Mouse (Mus musculus): ENCODE results near the gene Arhgap5. TPM values are rescaled to one million over a fixed set of nuclear protein-coding genes. Genes with fewer than 3 reads are reported as not detected.
A peak's percentile ranks its signal among the peaks of the same experiment; 100 is the strongest.

The Arhgap5 gene
- 41.0 and 46.9 TPM in 2 replicates for polyA plus RNA-seq (2015; fragmentation: Nextera tagmentation; extraction: Ambion mirVana)

DNA sequence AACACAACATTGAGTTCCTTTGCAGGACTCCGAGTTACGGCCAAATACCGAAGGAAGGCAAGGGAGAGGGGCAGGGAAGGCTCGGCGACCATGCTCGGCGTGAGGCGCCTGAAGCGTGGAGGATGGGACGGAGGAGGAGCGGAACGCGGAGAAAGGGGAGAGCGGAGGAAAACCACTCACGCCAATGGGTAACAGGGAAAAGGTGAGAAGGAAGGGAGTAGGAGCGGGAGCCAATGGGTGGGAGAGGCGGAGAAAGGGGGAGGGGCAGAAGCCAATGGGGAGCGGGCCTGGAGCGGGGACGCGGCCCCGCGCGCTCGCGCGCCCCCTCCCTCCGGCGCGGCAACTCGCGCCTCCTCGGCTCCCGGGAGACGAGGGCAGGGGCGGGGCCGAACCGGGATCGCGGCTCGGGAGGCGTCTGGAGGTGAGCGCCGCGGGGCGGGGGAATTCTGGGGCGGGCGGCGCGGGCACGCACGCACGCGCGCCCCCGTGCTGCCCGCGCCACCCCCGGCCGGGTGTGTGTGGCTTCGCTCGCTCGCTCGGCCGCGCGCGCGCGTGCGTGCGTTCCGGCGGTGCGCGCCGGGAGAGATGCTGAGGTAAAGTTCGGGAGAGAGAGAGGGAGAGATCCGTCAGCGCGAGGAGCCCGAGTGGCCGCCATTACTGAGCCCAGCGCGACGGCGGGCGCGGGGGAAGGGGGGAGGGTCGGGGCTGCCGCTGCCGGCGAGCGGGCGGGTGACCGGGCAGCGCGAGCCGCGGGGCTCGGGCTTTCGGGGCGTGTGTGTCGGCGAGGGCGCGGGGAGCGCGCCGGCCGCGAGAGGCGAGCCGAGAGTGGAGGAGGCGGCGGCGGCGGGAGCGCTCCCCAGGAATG is at the start of gene Arhgap5:
Gene Arhgap5 (plus strand): TSS at position 517 of the 865 bp plus-strand sequence.
- peak within 1 kb of the TSS; percentile 98 for H3K9ac ChIP-seq (replicated peaks; ENCODE audit: low read length)
- H3K9me3 ChIP-seq (ENCODE audit: low read length), result no peaks in the 10 kb centered on the region
- 0 out of 2 replicates have a peak, but pooled peaks cover 4% of the 10 kb centered on the region for H3K4me1 ChIP-seq (ENCODE audit: insufficient read depth, low read length)
- WGBS, result under 1% methylated on average over 88 of the region's 119 CpGs
- H3K4me2 ChIP-seq (replicated peaks; ENCODE audit: low read depth, low read length), result peak within 1 kb of the TSS; percentile 88
- peak within 1 kb of the TSS; percentile 100 for H3K27ac ChIP-seq (ENCODE audit: low read length)
- H3K27me3 ChIP-seq (ENCODE audit: insufficient read depth, low read length), result no peaks in the 10 kb centered on the region
- H3K36me3 ChIP-seq (ENCODE audit: insufficient read depth, low read length), result no peaks in the 10 kb centered on the region
- peak within 1 kb of the TSS; percentile 94 for H3K4me3 ChIP-seq (ENCODE audit: low read length)
- ATAC-seq (ENCODE audit: low FRiP score, low TSS enrichment), result peak; percentile 97

DNA sequence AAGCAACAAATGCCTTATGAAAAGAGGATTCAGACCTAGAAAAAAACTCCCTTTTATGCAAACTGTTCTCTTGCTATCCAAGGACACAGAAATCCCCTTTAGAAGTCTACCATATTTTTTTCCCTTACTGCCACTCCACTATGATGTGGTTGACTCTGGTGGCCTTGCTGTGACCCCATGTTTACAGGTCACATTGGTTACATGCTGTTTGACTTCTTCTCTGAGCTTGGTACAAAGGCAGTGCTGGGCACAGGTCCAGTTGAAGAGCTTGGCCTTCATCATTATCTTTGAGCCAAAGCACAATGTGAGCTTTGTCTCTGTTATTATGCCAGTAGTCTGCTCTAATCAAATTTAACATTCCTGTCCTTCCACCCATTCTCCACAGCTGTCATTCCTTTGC is 39.2 kb upstream of the Arhgap5 start:
- H3K36me3 ChIP-seq (ENCODE audit: insufficient read depth, low read length), result no peaks in the 10 kb centered on the region
- ATAC-seq (ENCODE audit: low FRiP score, low TSS enrichment), result no peak
- no peak overlapping the region for H3K27ac ChIP-seq (ENCODE audit: low read length)
- no peaks in the 10 kb centered on the region for H3K4me1 ChIP-seq (ENCODE audit: insufficient read depth, low read length)
- no peaks in the 10 kb centered on the region for H3K9me3 ChIP-seq (ENCODE audit: low read length)
- H3K4me2 ChIP-seq (replicated peaks; ENCODE audit: low read depth, low read length), result no peak overlapping the region
- no peak overlapping the region for H3K4me3 ChIP-seq (ENCODE audit: low read length)
- no peaks in the 10 kb centered on the region for H3K27me3 ChIP-seq (ENCODE audit: insufficient read depth, low read length)
- no peak overlapping the region for H3K9ac ChIP-seq (replicated peaks; ENCODE audit: low read length)

DNA sequence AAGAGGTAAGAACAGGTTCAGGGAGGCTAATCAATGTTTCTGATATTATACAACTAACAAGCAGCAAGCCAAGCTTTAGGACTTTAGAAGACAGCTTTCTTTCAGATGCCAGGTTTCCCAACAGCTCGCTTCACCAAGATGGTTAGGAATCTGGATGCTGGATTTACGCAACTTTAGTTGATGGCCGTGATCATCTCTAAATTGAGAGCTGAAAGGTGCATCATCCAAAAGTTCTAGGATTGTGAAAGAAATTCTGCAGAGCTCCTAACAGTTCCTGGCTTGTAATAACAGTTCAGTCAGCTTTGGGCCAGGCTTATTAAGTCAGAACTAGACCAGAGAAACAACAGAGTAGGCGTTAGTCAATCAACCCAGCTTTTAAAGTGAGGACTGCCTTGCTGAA is 32.2 kb upstream of the Arhgap5 start:
- no peak overlapping the region for H3K9ac ChIP-seq (replicated peaks; ENCODE audit: low read length)
- no peak overlapping the region for H3K4me3 ChIP-seq (ENCODE audit: low read length)
- H3K36me3 ChIP-seq (ENCODE audit: insufficient read depth, low read length), result no peaks in the 10 kb centered on the region
- 89% methylated on average over 4 of the region's 4 CpGs for WGBS
- no peak for ATAC-seq (ENCODE audit: low FRiP score, low TSS enrichment)
- H3K27me3 ChIP-seq (ENCODE audit: insufficient read depth, low read length), result no peaks in the 10 kb centered on the region
- H3K27ac ChIP-seq (ENCODE audit: low read length), result no peak overlapping the region
- no peaks in the 10 kb centered on the region for H3K9me3 ChIP-seq (ENCODE audit: low read length)
- no peak overlapping the region for H3K4me2 ChIP-seq (replicated peaks; ENCODE audit: low read depth, low read length)
- H3K4me1 ChIP-seq (ENCODE audit: insufficient read depth, low read length), result 0 out of 2 replicates have a peak, but pooled peaks cover 3% of the 10 kb centered on the region

DNA sequence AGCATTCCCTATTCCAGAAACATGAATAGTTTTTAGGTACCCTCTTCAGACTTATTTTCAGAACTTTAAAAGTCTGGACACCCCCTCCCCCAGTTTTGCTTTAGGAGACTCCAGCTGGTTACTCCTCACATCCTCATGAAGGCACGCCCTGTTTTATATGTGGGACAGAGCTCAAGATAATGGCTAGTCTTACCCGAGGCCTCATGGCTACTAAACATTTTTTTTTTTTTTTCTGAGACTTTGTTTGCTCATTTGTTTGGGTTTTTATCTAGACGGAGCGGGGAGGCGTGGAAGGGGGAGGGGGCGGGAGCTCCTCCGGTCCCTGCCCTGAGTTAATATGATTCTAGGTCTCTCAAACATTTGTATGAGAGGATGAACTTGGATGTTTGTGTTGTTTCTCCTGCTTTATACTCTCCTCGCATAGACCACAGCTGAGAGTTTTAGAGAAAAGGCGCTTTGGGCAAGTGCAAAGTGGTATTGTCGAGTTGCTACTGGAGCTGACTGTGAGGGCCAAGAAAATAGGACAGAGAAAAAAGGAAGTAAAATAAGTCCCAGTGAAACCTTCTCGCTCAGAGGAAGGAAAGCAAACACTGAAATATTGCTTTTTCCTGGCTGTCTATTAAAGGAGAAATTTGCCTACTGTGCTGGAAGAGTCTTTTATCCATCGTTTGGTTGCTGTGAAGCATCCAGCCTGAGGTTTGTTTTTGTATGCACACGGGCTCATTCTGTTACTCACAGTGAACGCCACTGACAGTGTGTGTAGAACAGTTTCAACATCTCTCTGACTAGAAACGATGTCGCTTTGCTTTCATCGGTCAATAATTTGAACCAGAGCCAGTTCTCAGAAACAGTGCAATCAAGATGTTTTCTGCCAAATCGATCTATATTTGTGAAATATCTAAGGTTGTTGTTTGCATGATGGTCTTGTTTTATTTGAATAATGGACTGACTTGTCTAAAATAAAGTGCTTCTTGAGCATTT is 29.5 kb upstream of the Arhgap5 start:
- Histone ChIP-seq H3K9ac (replicated peaks; ENCODE audit: low read length) (no peak overlapping the region), H3K4me3 (ENCODE audit: low read length) (no peak overlapping the region), H3K27me3 (ENCODE audit: insufficient read depth, low read length) (no peaks in the 10 kb centered on the region), H3K4me1 (ENCODE audit: insufficient read depth, low read length) (0 out of 2 replicates have a peak, but pooled peaks cover 3% of the 10 kb centered on the region), H3K9me3 (ENCODE audit: low read length) (no peaks in the 10 kb centered on the region), H3K36me3 (ENCODE audit: insufficient read depth, low read length) (no peaks in the 10 kb centered on the region), H3K4me2 (replicated peaks; ENCODE audit: low read depth, low read length) (peak overlapping the region; percentile 24), H3K27ac (ENCODE audit: low read length) (no peak overlapping the region)
- ATAC-seq (ENCODE audit: low FRiP score, low TSS enrichment), result no peak
- 53% methylated on average over 18 of the region's 18 CpGs for WGBS

DNA sequence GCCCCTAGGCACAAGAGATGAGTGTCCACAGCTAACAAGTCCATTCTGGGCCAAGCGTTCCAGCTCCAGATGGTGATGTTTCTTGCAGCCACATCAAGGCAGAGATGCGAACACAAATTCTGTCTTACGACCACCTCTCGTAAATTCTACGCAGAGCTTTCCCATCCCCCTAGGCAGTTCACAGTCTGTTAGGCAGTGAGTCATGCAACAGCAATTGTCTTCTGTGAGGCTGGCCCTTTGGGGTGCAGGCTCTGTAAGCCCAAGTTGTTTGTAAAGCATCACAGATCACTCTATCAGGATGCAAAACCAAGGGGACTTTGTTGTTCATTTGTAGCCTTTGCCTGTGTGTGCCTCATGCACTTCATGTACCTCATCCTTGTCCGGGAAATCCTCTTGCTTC is 27.7 kb upstream of the Arhgap5 start:
- H3K27me3 ChIP-seq (ENCODE audit: insufficient read depth, low read length), result no peaks in the 10 kb centered on the region
- H3K4me3 ChIP-seq (ENCODE audit: low read length), result no peak overlapping the region
- no peaks in the 10 kb centered on the region for H3K36me3 ChIP-seq (ENCODE audit: insufficient read depth, low read length)
- no peak for ATAC-seq (ENCODE audit: low FRiP score, low TSS enrichment)
- H3K27ac ChIP-seq (ENCODE audit: low read length), result no peak overlapping the region
- no peaks in the 10 kb centered on the region for H3K9me3 ChIP-seq (ENCODE audit: low read length)
- H3K4me2 ChIP-seq (replicated peaks; ENCODE audit: low read depth, low read length), result no peak overlapping the region
- no peak overlapping the region for H3K9ac ChIP-seq (replicated peaks; ENCODE audit: low read length)
- 38% methylated on average over 6 of the region's 6 CpGs for WGBS
- 0 out of 2 replicates have a peak, but pooled peaks cover 3% of the 10 kb centered on the region for H3K4me1 ChIP-seq (ENCODE audit: insufficient read depth, low read length)

- Histone ChIP-seq H3K9me3 (ENCODE audit: low read length) (no peaks in the 10 kb centered on the region), H3K4me3 (ENCODE audit: low read length) (no peak overlapping the region), H3K4me2 (replicated peaks; ENCODE audit: low read depth, low read length) (no peak overlapping the region), H3K4me1 (ENCODE audit: insufficient read depth, low read length) (0 out of 2 replicates have a peak, but pooled peaks cover 3% of the 10 kb centered on the region), H3K9ac (replicated peaks; ENCODE audit: low read length) (no peak overlapping the region), H3K27ac (ENCODE audit: low read length) (no peak overlapping the region), H3K27me3 (ENCODE audit: insufficient read depth, low read length) (no peaks in the 10 kb centered on the region), H3K36me3 (ENCODE audit: insufficient read depth, low read length) (no peaks in the 10 kb centered on the region)
- ATAC-seq (ENCODE audit: low FRiP score, low TSS enrichment), result no peak
- WGBS, result 75% methylated on average over 8 of the region's 8 CpGs
Observed at GRCm38 (mm10) chr12:52478611-52479010, 25.2 kb upstream of the Arhgap5 start.

- 69% methylated on average over 6 of the region's 6 CpGs for WGBS
- no peaks in the 10 kb centered on the region for H3K36me3 ChIP-seq (ENCODE audit: insufficient read depth, low read length)
- H3K27ac ChIP-seq (ENCODE audit: low read length), result no peak overlapping the region
- H3K27me3 ChIP-seq (ENCODE audit: insufficient read depth, low read length), result no peaks in the 10 kb centered on the region
- H3K9ac ChIP-seq (replicated peaks; ENCODE audit: low read length), result no peak overlapping the region
- no peak for ATAC-seq (ENCODE audit: low FRiP score, low TSS enrichment)
- no peak overlapping the region for H3K4me2 ChIP-seq (replicated peaks; ENCODE audit: low read depth, low read length)
- no peaks in the 10 kb centered on the region for H3K9me3 ChIP-seq (ENCODE audit: low read length)
- no peak overlapping the region for H3K4me3 ChIP-seq (ENCODE audit: low read length)
- no peaks in the 10 kb centered on the region for H3K4me1 ChIP-seq (ENCODE audit: insufficient read depth, low read length)
Observed at GRCm38 (mm10) chr12:52479323-52479722, 24.4 kb upstream of the Arhgap5 start.

DNA sequence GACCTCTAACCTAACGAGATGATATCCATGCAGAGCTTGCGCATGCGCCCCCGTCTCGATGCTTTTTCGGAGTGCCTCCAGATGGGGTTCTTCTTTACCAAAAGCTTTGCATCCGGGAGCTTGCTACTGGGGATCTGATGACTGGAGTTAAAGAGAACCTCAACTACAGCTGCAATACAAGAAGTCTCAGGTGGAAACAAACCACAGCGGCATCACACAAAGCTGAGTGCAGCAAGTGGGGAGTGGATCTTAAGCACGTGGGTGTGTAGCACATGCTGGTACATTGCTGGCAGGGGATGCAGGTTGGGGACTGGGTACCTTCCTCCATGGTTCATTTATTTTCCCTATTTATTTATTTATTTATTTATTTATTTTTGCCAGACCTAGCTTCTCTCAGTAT is 22.9 kb upstream of the Arhgap5 start:
- H3K27ac ChIP-seq (ENCODE audit: low read length), result no peak overlapping the region
- 85% methylated on average over 9 of the region's 9 CpGs for WGBS

GRCm38 (mm10) chr12:52481969-52482550 is 21.7 kb upstream of the Arhgap5 start:
- no peak overlapping the region for H3K4me3 ChIP-seq (ENCODE audit: low read length)
- H3K4me1 ChIP-seq (ENCODE audit: insufficient read depth, low read length), result no peaks in the 10 kb centered on the region
- H3K27ac ChIP-seq (ENCODE audit: low read length), result no peak overlapping the region
- H3K27me3 ChIP-seq (ENCODE audit: insufficient read depth, low read length), result no peaks in the 10 kb centered on the region
- H3K36me3 ChIP-seq (ENCODE audit: insufficient read depth, low read length), result no peaks in the 10 kb centered on the region
- H3K9me3 ChIP-seq (ENCODE audit: low read length), result no peaks in the 10 kb centered on the region
- H3K9ac ChIP-seq (replicated peaks; ENCODE audit: low read length), result no peak overlapping the region
- no peak for ATAC-seq (ENCODE audit: low FRiP score, low TSS enrichment)
- WGBS, result 75% methylated on average over 5 of the region's 5 CpGs
- H3K4me2 ChIP-seq (replicated peaks; ENCODE audit: low read depth, low read length), result no peak overlapping the region

More for the DNA sequence above, 22.9 kb upstream of the Arhgap5 start:
- ATAC-seq (ENCODE audit: low FRiP score, low TSS enrichment), result no peak
- H3K4me2 ChIP-seq (replicated peaks; ENCODE audit: low read depth, low read length), result no peak overlapping the region
- H3K9ac ChIP-seq (replicated peaks; ENCODE audit: low read length), result no peak overlapping the region
- H3K36me3 ChIP-seq (ENCODE audit: insufficient read depth, low read length), result no peaks in the 10 kb centered on the region
- H3K4me3 ChIP-seq (ENCODE audit: low read length), result no peak overlapping the region
- no peaks in the 10 kb centered on the region for H3K9me3 ChIP-seq (ENCODE audit: low read length)
- no peaks in the 10 kb centered on the region for H3K4me1 ChIP-seq (ENCODE audit: insufficient read depth, low read length)
- no peaks in the 10 kb centered on the region for H3K27me3 ChIP-seq (ENCODE audit: insufficient read depth, low read length)
